Mouse (Mus musculus) embryonic facial prominence, embryonic 12.5 days (tissue): ENCODE measurements around the gene Pou6f1. TPM values are rescaled to one million over a fixed set of nuclear protein-coding genes. Genes with fewer than 3 reads are reported as not detected.
A peak's percentile ranks its signal among the peaks of the same experiment; 100 is the strongest.

Experiments used
- ATAC-seq: fragments of 200-750 bp; cut with Nextera tagmentation; 2 replicates; pipeline ENCODE4 v1.8.0; 2017; ENCODE audit not compliant: insufficient number of reproducible peaks, insufficient read depth, low FRiP score, low TSS enrichment
- H3K27ac ChIP-seq: fragments of 300-500 bp; sonication (generic); 2 replicates; pipeline ENCODE4 v1.5.1; 2016; ENCODE audit warnings: mild to moderate bottlenecking
- H3K27me3 ChIP-seq: fragments of 300-500 bp; sonication (generic); 2 replicates; pipeline ENCODE4 v1.6.1; 2016; ENCODE audit warnings: mild to moderate bottlenecking, moderate library complexity
- H3K36me3 ChIP-seq: fragments of 300-500 bp; sonication (generic); 2 replicates; pipeline ENCODE4 v1.6.1; 2016; ENCODE audit warnings: mild to moderate bottlenecking
- H3K4me1 ChIP-seq: fragments of 300-500 bp; sonication (generic); 2 replicates; pipeline ENCODE4 v1.6.1; 2016
- H3K4me2 ChIP-seq: fragments of 300-500 bp; sonication (generic); replicated peaks from 2 replicates; pipeline ENCODE4 v1.6.1; 2016; ENCODE audit warnings: mild to moderate bottlenecking, moderate library complexity
- H3K4me3 ChIP-seq: fragments of 300-500 bp; sonication (generic); 2 replicates; pipeline ENCODE4 v1.5.1; 2016; ENCODE audit warnings: mild to moderate bottlenecking
- H3K9ac ChIP-seq: fragments of 300-500 bp; sonication (generic); 2 replicates; pipeline ENCODE4 v1.6.1; 2016; ENCODE audit warnings: mild to moderate bottlenecking, moderate library complexity
- H3K9me3 ChIP-seq: fragments of 300-500 bp; sonication (generic); 2 replicates; pipeline ENCODE4 v1.6.1; 2016; ENCODE audit warnings: mild to moderate bottlenecking, moderate library complexity
- WGBS: fragments of 180-500 bp; shearing (Covaris S2); methylation state at CpG from one replicate; pipeline ENCODE4 v1.1.7; 2016; 5-methylcytosine and 5-hydroxymethylcytosine counted together
- polyA plus RNA-seq: library from polyadenylated mRNA; unstranded; fragments of >200 nt; fragmentation: Nextera tagmentation; extraction: Ambion mirVana; gene quantifications from 2 replicates; pipeline ENCODE4 v1.2.1, GENCODE M21; 2016

Pou6f1 gene
- polyA plus RNA-seq, 1 experiment from 2014 or later, result 9.0 TPM

DNA sequence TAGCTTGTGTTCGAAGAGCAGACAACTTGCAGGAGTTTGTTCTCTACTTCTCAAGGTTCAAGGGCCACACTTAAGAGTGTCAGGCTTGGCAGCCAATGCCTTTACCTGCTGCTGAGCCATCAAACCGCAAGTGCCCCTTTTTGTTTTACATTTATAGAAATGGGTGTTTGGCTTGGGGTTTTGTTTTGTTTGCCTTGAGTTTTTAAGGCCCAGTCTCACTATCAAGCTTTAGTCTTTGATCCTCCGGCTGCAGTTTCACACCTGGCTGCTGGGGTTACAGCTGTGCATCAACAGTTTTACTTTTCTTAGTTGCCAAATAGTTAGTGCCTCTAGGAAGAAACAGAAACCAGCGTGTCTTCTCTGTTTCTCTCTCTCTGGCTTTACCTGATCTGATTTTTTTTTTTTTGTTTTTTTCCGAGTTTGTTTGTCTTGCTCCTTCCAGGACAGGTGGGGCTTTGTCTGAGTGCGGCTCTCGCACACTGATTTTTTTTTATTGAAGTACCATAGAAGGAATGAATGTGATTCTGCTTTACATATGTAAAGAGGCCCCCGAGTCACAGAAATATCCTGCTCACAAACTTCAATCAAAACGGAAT lies 1.4 kb downstream of the Pou6f1 start:
- no peak for ATAC-seq

GRCm38 (mm10) chr15:100592817-100593216 lies 7.0 kb downstream of the Pou6f1 start:
- Histone ChIP-seq H3K9me3 (no peaks in the 10 kb centered on the region; the same call in 1 of the 2 replicates), H3K27ac (no peak overlapping the region), H3K4me2 (no peak overlapping the region), H3K4me3 (no peak overlapping the region), H3K27me3 (no peaks in the 10 kb centered on the region), H3K4me1 (no peaks in the 10 kb centered on the region), H3K36me3 (no peaks in the 10 kb centered on the region), H3K9ac (no peak overlapping the region)
- ATAC-seq, result no peak
- 74% methylated on average over 6 of the region's 6 CpGs for WGBS

More for the DNA sequence above, 1.4 kb downstream of the Pou6f1 start:
- Histone ChIP-seq H3K4me3 (peak overlapping the region; percentile 83), H3K4me1 (peaks cover 7% of the 10 kb centered on the region; the same call in 1 of the 2 replicates), H3K27ac (no peak overlapping the region), H3K36me3 (no peaks in the 10 kb centered on the region), H3K9me3 (no peaks in the 10 kb centered on the region; the same call in 1 of the 2 replicates), H3K9ac (no peak overlapping the region), H3K4me2 (peak overlapping the region; percentile 96), H3K27me3 (peaks cover 25% of the 10 kb centered on the region)
- WGBS, result 28% methylated on average over 9 of the region's 9 CpGs

- Histone ChIP-seq H3K4me1 (no peaks in the 10 kb centered on the region), H3K4me2 (no peak overlapping the region), H3K36me3 (peaks cover 3% of the 10 kb centered on the region; the same call in 1 of the 2 replicates), H3K27ac (no peak overlapping the region), H3K4me3 (no peak overlapping the region), H3K27me3 (no peaks in the 10 kb centered on the region), H3K9ac (no peak overlapping the region), H3K9me3 (no peaks in the 10 kb centered on the region; the same call in 1 of the 2 replicates)
- WGBS, result 81% methylated on average over 8 of the region's 8 CpGs
- ATAC-seq, result no peak
These were observed 9.3 kb downstream of the Pou6f1 start for GRCm38 (mm10) chr15:100590436-100590835.

DNA sequence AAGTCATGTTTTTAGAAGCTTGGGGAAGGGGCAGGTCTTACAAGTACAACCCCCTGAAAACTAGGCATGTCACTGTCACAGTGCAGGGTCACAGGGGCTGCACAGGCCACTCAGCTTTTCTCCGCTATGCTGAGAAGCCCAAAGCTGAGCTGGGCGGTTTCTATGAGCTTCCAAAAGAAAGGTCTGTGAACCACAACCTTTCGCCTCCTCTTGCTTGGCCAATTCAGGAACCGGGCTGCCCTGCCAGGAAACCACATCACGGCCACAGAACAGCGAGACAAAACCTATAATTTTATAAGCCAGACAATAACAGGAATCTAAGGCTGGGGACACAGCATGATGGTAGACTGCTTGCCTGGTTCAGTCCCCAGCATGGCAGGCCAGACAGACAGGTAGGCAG lies 11.5 kb downstream of the Pou6f1 start:
- 76% methylated on average over 6 of the region's 6 CpGs for WGBS
- H3K27ac ChIP-seq, result no peak overlapping the region
- no peaks in the 10 kb centered on the region for H3K27me3 ChIP-seq
- H3K9ac ChIP-seq, result no peak overlapping the region
- ATAC-seq, result no peak
- H3K4me3 ChIP-seq, result no peak overlapping the region
- H3K9me3 ChIP-seq, result no peaks in the 10 kb centered on the region
- peaks cover 3% of the 10 kb centered on the region; the same call in 1 of the 2 replicates for H3K36me3 ChIP-seq
- no peaks in the 10 kb centered on the region for H3K4me1 ChIP-seq
- H3K4me2 ChIP-seq, result no peak overlapping the region

DNA sequence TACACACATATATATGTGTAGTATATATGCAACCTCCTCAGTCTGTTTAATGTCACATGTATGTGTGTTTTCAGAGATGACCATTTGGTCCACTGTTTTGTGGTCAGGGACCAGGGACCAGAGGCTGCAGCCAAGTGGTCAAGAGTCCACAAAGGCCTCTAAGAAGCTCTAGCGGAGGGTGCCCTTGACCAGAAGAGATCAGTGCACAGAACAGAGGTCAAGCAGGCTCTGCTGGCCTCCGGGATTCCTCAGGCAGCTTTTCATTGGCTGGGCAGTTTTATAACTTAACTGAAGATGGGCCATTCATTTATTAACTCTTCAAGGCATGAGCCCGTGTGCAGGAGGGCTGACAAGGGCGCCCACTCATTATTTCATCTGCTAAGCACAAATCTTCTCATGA lies 12.6 kb downstream of the Pou6f1 start:
- WGBS, result 75% methylated on average over 4 of the region's 4 CpGs
- Histone ChIP-seq H3K9me3 (no peaks in the 10 kb centered on the region), H3K4me2 (no peak overlapping the region), H3K9ac (no peak overlapping the region), H3K27ac (no peak overlapping the region), H3K4me1 (no peaks in the 10 kb centered on the region), H3K4me3 (no peak overlapping the region), H3K27me3 (no peaks in the 10 kb centered on the region), H3K36me3 (peaks cover 3% of the 10 kb centered on the region; the same call in 1 of the 2 replicates)
- ATAC-seq, result no peak

DNA sequence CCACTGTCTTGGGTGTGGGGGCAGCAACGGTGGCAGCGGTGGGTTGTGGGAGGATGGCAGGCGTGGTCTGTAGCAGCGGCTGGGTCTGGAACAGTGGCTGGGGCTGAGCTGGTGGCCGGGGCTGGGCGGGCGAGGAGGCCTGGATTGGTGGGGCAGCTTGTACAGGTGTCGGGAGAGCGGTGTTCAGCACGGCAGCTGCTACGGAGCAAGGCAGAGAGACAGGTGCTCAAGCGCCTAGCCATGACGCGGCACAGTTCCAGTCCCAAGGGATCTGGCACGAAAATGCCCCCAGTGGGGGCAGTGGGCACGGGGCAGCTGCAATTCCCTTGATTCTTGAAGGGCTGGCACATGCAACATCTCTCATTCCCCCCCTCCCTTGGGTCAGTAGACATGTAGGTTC lies 13.9 kb downstream of the Pou6f1 start:
- Histone ChIP-seq H3K9me3 (no peaks in the 10 kb centered on the region), H3K4me3 (no peak overlapping the region), H3K9ac (no peak overlapping the region), H3K4me2 (no peak overlapping the region), H3K4me1 (no peaks in the 10 kb centered on the region), H3K27me3 (no peaks in the 10 kb centered on the region), H3K36me3 (peaks cover 3% of the 10 kb centered on the region; the same call in 1 of the 2 replicates), H3K27ac (no peak overlapping the region)
- WGBS, result 91% methylated on average over 16 of the region's 16 CpGs
- no peak for ATAC-seq

DNA sequence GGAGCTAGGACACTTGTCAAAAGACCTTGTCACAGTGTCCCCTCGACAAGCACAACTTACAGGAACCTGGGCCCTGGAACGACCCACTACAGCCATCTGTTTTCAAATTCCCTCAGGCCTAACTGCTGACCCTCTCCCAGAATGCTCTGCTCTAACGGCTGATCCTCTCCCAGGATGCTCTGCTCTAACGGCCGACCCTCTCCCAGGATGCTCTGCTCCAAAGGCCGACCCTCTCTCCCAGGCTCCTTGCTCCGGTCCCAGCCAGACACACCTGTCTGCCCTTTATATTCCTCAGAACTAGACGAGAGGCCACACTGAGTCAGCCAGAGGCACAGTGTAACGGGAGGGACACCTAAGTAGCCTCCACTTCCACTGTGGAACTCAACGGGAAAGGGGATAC lies 19.7 kb downstream of the Pou6f1 start:
- no peak for ATAC-seq

DNA sequence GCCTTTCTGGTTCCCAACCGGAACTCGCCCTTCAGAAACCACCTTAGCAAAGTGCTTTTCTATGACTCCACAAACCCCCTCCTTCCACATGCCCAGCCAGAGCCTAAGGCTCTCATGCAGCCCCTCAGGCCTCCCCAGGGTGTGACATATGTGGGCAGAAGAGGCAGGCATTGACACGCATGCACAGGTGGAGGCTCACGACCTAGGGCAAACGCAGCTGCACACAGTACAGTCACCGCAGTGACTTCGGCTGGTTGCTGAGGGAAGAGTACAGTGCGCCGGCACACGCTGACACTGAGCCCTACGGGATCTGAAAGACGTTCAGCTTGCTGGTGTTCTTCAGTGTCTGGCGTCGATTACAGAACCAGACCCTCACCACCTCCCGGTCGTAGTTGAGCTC lies 21.8 kb downstream of the Pou6f1 start:
- peaks cover 5% of the 10 kb centered on the region; the same call in 1 of the 2 replicates for H3K4me1 ChIP-seq
- no peaks in the 10 kb centered on the region for H3K9me3 ChIP-seq
- H3K4me2 ChIP-seq, result no peak overlapping the region
- H3K27me3 ChIP-seq, result no peaks in the 10 kb centered on the region
- no peak overlapping the region for H3K9ac ChIP-seq
- WGBS, result 83% methylated on average over 16 of the region's 16 CpGs
- ATAC-seq, result no peak
- H3K36me3 ChIP-seq, result 0 out of 2 replicates have a peak, but pooled peaks cover 3% of the 10 kb centered on the region
- H3K27ac ChIP-seq, result no peak overlapping the region
- H3K4me3 ChIP-seq, result no peak overlapping the region

More for the DNA sequence above, 19.7 kb downstream of the Pou6f1 start:
- Histone ChIP-seq H3K4me3 (no peak overlapping the region), H3K9ac (no peak overlapping the region), H3K27ac (no peak overlapping the region), H3K4me2 (no peak overlapping the region), H3K36me3 (0 out of 2 replicates have a peak, but pooled peaks cover 3% of the 10 kb centered on the region), H3K4me1 (no peaks in the 10 kb centered on the region), H3K9me3 (no peaks in the 10 kb centered on the region), H3K27me3 (no peaks in the 10 kb centered on the region)
- 84% methylated on average over 10 of the region's 10 CpGs for WGBS

DNA sequence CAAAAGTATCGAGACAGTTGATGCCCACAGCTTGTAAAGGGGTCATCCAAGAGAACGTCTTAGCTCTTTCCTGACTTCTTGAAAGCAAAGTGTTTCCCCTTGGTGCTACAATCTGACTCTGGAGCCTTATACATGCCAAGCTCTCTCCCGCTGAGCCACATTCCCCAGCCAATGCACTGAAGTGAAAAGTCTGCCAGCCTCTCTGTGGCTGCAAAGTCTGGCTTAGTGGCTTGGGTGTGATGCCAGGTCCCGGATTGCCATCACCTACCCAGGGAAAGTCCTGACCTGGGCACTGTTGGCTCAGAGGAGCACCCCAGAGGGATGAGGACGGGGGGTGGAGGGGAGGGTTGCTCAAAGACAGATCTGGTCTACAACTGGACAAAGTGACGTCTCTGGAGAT lies 23.0 kb downstream of the Pou6f1 start:
- Histone ChIP-seq H3K36me3 (0 out of 2 replicates have a peak, but pooled peaks cover 3% of the 10 kb centered on the region), H3K27ac (no peak overlapping the region), H3K4me3 (no peak overlapping the region), H3K27me3 (no peaks in the 10 kb centered on the region), H3K9ac (no peak overlapping the region), H3K4me2 (no peak overlapping the region), H3K4me1 (peaks cover 5% of the 10 kb centered on the region; the same call in 1 of the 2 replicates), H3K9me3 (no peaks in the 10 kb centered on the region)
- 84% methylated on average over 6 of the region's 6 CpGs for WGBS
- no peak for ATAC-seq

GRCm38 (mm10) chr15:100576392-100576791 lies 23.4 kb downstream of the Pou6f1 start:
- peaks cover 5% of the 10 kb centered on the region; the same call in 1 of the 2 replicates for H3K4me1 ChIP-seq
- no peak overlapping the region for H3K27ac ChIP-seq
- H3K4me2 ChIP-seq, result no peak overlapping the region
- no peak for ATAC-seq
- 0 out of 2 replicates have a peak, but pooled peaks cover 3% of the 10 kb centered on the region for H3K36me3 ChIP-seq
- no peak overlapping the region for H3K9ac ChIP-seq
- H3K9me3 ChIP-seq, result no peaks in the 10 kb centered on the region
- WGBS, result 87% methylated on average over 6 of the region's 6 CpGs
- H3K27me3 ChIP-seq, result no peaks in the 10 kb centered on the region
- no peak overlapping the region for H3K4me3 ChIP-seq

- Histone ChIP-seq H3K27me3 (no peaks in the 10 kb centered on the region), H3K27ac (no peak overlapping the region), H3K4me2 (no peak overlapping the region), H3K4me3 (no peak overlapping the region), H3K9me3 (no peaks in the 10 kb centered on the region), H3K4me1 (peaks cover 5% of the 10 kb centered on the region; the same call in 1 of the 2 replicates), H3K9ac (no peak overlapping the region), H3K36me3 (0 out of 2 replicates have a peak, but pooled peaks cover 3% of the 10 kb centered on the region)
- no peak for ATAC-seq
- WGBS, result 84% methylated on average over 12 of the region's 12 CpGs
These were observed 24.4 kb downstream of the Pou6f1 start for GRCm38 (mm10) chr15:100575366-100575765.

GRCm38 (mm10) chr15:100574378-100574777 lies 25.4 kb downstream of the Pou6f1 start:
- H3K4me1 ChIP-seq, result peaks cover 5% of the 10 kb centered on the region; the same call in 1 of the 2 replicates
- 74% methylated on average over 2 of the region's 2 CpGs for WGBS
- H3K9me3 ChIP-seq, result no peaks in the 10 kb centered on the region
- ATAC-seq, result no peak
- no peak overlapping the region for H3K4me2 ChIP-seq
- no peaks in the 10 kb centered on the region for H3K36me3 ChIP-seq
- no peak overlapping the region for H3K9ac ChIP-seq
- H3K27ac ChIP-seq, result peak overlapping the region; percentile 43; the same call in 1 of the 2 replicates
- H3K27me3 ChIP-seq, result no peaks in the 10 kb centered on the region
- no peak overlapping the region for H3K4me3 ChIP-seq
